Mouse (Mus musculus) bone marrow macrophage, adult 2 months (primary cell): ENCODE data around the gene Fto.

Experiments used
- CTCF ChIP-seq: IDR thresholded peaks from 2 replicates; pipeline ENCODE4 v1.5.1; 2012; ENCODE audit warnings: low read depth, mild to moderate bottlenecking, low read length, moderate library complexity
- POLR2A ChIP-seq: IDR thresholded peaks from 2 replicates; pipeline ENCODE4 v1.6.1; 2012; ENCODE audit warnings: mild to moderate bottlenecking, low read depth, low read length, borderline replicate concordance

DNA sequence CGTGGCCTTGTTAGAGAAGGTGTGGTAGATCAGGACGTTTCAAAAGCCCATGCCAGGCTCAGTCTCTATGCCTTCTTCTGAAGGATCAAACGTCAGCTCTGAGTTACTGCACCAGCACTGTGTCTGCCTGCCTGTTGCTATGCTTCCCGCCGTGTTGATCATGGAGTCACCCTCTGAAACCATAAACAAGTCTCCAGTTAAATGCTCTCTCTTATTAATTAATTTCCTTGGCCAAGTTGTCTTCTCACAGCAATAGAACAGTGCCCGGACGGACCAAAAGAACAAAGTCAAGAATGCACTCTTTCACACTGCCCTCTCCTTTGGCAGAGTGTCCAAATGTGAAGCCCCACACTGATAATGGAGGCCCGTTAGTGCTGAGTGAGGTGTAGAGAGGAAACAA is 217.3 kb downstream of the Fto start:
- no peak for TF ChIP-seq CTCF
- TF ChIP-seq POLR2A: no peak
